Mouse (Mus musculus) hindbrain, embryonic 12.5 days (tissue): ENCODE measurements around the gene Chst10. TPM values are rescaled to one million over a fixed set of nuclear protein-coding genes. Genes with fewer than 3 reads are reported as not detected.

Experiments
- ATAC-seq: fragments of 200-750 bp; cut with Nextera tagmentation; 2 replicates; pipeline ENCODE4 v1.8.0; 2017; ENCODE audit warnings: moderate TSS enrichment; ENCODE audit not compliant: low FRiP score
- H3K27ac ChIP-seq: fragments of 300-500 bp; sonication (generic); 2 replicates; pipeline ENCODE4 v1.5.1; 2016; ENCODE audit warnings: mild to moderate bottlenecking
- H3K27me3 ChIP-seq: fragments of 300-500 bp; sonication (generic); 2 replicates; pipeline ENCODE4 v1.6.1; 2016; ENCODE audit warnings: mild to moderate bottlenecking
- H3K36me3 ChIP-seq: fragments of 300-500 bp; sonication (generic); 2 replicates; pipeline ENCODE4 v1.6.1; 2016; ENCODE audit warnings: mild to moderate bottlenecking
- H3K4me1 ChIP-seq: fragments of 300-500 bp; sonication (generic); 2 replicates; pipeline ENCODE4 v1.6.1; 2016
- H3K4me2 ChIP-seq: fragments of 300-500 bp; sonication (generic); replicated peaks from 2 replicates; pipeline ENCODE4 v1.6.1; 2016; ENCODE audit warnings: mild to moderate bottlenecking
- H3K4me3 ChIP-seq: fragments of 300-500 bp; sonication (generic); 2 replicates; pipeline ENCODE4 v1.5.1; 2016; ENCODE audit warnings: mild to moderate bottlenecking
- H3K9ac ChIP-seq: fragments of 300-500 bp; sonication (generic); 2 replicates; pipeline ENCODE4 v1.6.1; 2016; ENCODE audit warnings: mild to moderate bottlenecking, moderate library complexity
- H3K9me3 ChIP-seq: fragments of 300-500 bp; sonication (generic); replicated peaks from 2 replicates; pipeline ENCODE4 v1.6.1; 2016; ENCODE audit warnings: mild to moderate bottlenecking
- WGBS: fragments of 180-500 bp; shearing (Covaris S2); methylation state at CpG from one replicate; pipeline ENCODE4 v1.1.7; 2016; 5-methylcytosine and 5-hydroxymethylcytosine counted together
- polyA plus RNA-seq: library from polyadenylated mRNA; unstranded; fragments of >200 nt; fragmentation: Nextera tagmentation; extraction: Ambion mirVana; gene quantifications from 2 replicates; pipeline ENCODE4 v1.2.1, GENCODE M21; 2016

Chst10 gene
- polyA plus RNA-seq, 1 experiment from 2014 or later: 31.0 TPM

DNA sequence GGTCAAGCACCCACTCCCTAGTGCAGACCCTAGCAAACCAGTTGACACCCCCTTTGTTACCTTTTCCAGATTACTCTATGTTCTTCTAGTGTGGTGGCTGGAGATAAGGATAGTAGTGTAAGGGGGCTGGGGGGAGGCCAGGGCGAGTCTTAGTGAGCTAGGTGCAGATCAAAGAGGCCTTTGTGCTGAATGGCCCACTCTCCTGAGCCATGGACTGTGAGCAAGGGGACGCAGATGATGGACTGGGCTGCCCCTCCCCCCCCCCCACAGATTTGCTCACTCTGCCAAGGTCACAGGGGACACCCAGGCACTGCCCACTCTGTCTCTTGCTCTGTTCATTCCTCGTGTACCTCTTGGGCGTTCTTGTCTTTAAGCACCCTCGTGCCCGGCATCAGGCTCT lies 10.9 kb downstream of the Chst10 start:
- Histone ChIP-seq H3K4me3 (no peak overlapping the region), H3K4me1 (peaks cover 10% of the 10 kb centered on the region), H3K4me2 (no peak overlapping the region), H3K9me3 (no peaks in the 10 kb centered on the region), H3K36me3 (0 out of 2 replicates have a peak, but pooled peaks cover 27% of the 10 kb centered on the region), H3K27me3 (no peaks in the 10 kb centered on the region), H3K9ac (no peak overlapping the region), H3K27ac (no peak overlapping the region)
- WGBS: 57% methylated on average over 6 of the region's 6 CpGs
- ATAC-seq: 0 out of 2 replicates have a peak, but pooled peaks have one; percentile 19

DNA sequence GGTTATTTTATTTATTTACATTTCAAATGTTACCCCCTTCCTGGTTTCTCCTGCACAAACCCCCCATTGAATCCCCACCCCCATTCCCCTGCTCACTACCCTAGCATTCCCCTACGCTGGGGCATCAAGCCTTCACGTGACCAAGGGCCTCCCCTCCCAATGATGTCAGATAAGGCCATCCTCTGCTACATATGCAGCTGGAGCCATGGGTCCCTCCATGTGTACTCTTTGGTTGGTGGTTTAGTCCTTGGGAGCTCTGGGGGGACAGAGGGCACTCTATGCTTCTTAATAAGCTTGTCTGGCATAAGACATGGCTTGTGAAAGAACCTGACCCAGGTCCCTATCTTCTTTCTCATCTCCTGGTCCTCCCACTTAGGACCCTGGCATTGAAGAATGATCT lies 11.4 kb downstream of the Chst10 start:
- Histone ChIP-seq H3K9ac (no peak overlapping the region), H3K4me1 (peaks cover 10% of the 10 kb centered on the region), H3K27me3 (no peaks in the 10 kb centered on the region), H3K4me2 (no peak overlapping the region), H3K9me3 (no peaks in the 10 kb centered on the region), H3K36me3 (0 out of 2 replicates have a peak, but pooled peaks cover 27% of the 10 kb centered on the region), H3K4me3 (no peak overlapping the region), H3K27ac (no peak overlapping the region)
- 83% methylated on average over 2 of the region's 2 CpGs for WGBS
- ATAC-seq: no peak

DNA sequence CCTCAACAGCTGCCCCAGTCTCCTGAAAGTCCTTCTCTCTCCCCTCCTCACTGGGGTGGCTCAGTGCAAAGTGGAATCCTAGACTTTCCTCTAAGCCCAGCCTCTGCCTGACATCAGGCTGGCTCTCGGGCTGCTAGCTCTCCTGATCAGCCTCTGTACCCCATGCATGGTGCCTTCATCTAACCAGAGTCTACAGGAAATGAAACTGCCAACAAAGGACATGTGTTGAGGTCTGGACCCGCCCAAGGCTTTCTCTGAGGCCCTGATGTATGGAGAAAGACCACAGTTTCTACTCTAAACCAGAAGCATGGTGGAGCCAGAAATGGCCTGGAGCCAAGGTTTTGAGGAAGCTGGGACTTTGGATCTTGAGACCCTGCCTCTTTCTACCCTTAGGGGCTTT lies 12.0 kb downstream of the Chst10 start:
- WGBS: 72% methylated on average over 2 of the region's 2 CpGs
- Histone ChIP-seq H3K27ac (no peak overlapping the region), H3K27me3 (no peaks in the 10 kb centered on the region), H3K4me1 (peaks cover 10% of the 10 kb centered on the region), H3K9ac (no peak overlapping the region), H3K4me3 (no peak overlapping the region), H3K4me2 (no peak overlapping the region), H3K9me3 (no peaks in the 10 kb centered on the region), H3K36me3 (0 out of 2 replicates have a peak, but pooled peaks cover 26% of the 10 kb centered on the region)
- ATAC-seq: no peak

DNA sequence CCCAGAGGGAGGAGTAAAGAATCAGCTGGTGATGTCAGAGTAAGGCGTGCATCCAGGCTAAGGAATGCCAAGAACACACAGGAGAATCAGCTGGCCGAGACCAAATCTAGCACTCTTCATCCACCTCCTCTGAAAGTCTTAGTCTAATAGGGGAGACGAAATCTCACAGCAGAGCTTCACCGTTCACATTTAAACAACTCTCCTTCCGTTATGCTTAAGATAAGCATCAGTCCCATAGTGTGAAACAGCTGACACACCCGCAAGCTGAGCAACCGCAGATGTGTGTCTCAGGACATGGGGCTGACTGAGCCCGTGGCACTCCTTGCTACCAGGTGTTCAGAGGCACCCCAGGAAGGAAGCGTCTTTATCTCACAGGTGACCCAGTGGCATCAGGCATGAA lies 14.2 kb downstream of the Chst10 start:
- 0 out of 2 replicates have a peak, but pooled peaks cover 21% of the 10 kb centered on the region for H3K36me3 ChIP-seq
- no peak overlapping the region for H3K4me3 ChIP-seq
- no peak overlapping the region for H3K9ac ChIP-seq
- no peak overlapping the region for H3K4me2 ChIP-seq
- H3K27me3 ChIP-seq: no peaks in the 10 kb centered on the region
- peaks cover 10% of the 10 kb centered on the region for H3K4me1 ChIP-seq
- WGBS: 81% methylated on average over 9 of the region's 9 CpGs
- ATAC-seq: no peak
- H3K9me3 ChIP-seq: no peaks in the 10 kb centered on the region
- H3K27ac ChIP-seq: no peak overlapping the region

DNA sequence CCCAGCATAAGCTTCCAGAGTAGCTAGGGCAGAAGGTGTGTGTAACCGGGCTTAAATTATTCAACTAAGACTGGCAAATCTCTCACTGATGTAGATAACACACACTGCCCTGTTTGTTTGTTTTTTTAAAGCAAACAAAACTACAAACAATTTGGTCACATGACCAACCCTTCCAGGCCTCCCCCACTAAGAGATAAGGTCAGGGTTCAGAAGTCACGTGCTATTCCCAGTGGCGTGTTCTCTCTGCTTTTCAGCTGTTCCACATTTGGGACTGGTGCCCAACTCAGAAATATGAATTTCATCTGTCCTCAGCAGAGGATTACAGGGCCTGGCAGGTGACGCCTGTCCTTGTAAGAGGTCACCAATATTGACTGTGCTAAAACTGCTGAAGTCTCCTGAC lies 15.2 kb downstream of the Chst10 start:
- ATAC-seq: no peak
- Histone ChIP-seq H3K4me3 (no peak overlapping the region), H3K27ac (no peak overlapping the region), H3K9me3 (no peaks in the 10 kb centered on the region), H3K4me1 (peaks cover 10% of the 10 kb centered on the region), H3K4me2 (no peak overlapping the region), H3K9ac (no peak overlapping the region), H3K36me3 (0 out of 2 replicates have a peak, but pooled peaks cover 21% of the 10 kb centered on the region), H3K27me3 (no peaks in the 10 kb centered on the region)
- WGBS: 91% methylated on average over 4 of the region's 4 CpGs

DNA sequence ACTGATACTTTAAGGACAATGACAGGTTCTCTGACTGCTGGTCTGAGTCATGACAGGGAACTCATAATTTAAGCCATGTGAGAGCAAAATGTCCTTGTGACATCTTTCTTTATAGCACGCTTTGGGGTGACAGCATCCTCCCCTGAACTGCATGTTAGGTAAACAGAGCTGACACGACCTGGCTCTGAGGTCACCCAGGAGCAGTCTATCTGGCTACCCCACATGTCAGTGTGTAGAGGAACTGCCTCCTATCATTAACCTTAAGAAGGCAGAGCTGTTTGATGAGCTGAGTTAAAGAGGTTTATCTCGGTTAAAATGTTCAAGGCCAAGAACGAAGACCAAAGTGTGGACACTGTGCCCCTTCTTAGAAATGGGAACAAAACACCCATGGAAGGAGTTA lies 16.6 kb downstream of the Chst10 start:
- Histone ChIP-seq H3K9ac (no peak overlapping the region), H3K9me3 (no peaks in the 10 kb centered on the region), H3K36me3 (0 out of 2 replicates have a peak, but pooled peaks cover 21% of the 10 kb centered on the region), H3K27me3 (no peaks in the 10 kb centered on the region), H3K4me2 (no peak overlapping the region), H3K4me3 (no peak overlapping the region), H3K27ac (no peak overlapping the region), H3K4me1 (0 out of 2 replicates have a peak, but pooled peaks cover 2% of the 10 kb centered on the region)
- ATAC-seq: no peak
- WGBS: 75% methylated on average over 4 of the region's 4 CpGs

DNA sequence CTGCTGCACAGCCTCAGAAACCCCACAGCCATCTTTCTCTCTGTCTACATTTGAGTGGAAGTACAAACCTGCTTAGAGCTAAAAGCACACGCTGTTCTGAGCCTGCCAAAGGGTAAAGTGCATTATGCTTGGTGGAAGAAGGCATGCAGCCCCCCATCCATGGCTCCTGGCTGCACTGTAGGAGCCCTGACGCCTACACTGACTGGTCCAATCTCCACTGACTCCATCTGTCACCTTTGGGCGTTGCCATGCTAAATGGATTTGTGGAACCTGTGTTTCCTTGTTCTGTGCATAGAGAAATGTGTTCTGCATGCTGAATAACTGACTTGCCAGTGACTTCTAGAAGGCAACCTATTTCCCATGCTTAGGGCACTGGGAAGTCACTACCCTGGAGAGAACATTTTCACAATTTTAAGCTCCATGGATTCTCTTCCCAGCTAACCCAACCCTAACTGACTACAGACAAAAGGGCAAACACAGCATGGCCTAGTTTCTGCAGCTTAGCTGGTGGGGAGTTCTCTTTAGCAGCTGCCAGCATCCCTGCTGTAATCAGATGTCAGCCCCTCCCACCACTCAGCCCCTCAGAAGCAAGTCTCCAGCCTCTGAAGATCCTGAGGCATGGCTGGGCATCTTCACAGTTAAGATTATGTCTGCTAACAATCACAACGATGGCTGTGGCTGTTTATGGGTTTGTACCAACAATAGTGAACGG lies 21.1 kb downstream of the Chst10 start:
- H3K27me3 ChIP-seq: no peaks in the 10 kb centered on the region
- 57% methylated on average over 5 of the region's 5 CpGs for WGBS
- H3K27ac ChIP-seq: no peak overlapping the region
- H3K9me3 ChIP-seq: no peaks in the 10 kb centered on the region
- no peaks in the 10 kb centered on the region for H3K4me1 ChIP-seq
- no peak overlapping the region for H3K9ac ChIP-seq
- ATAC-seq: no peak
- H3K4me2 ChIP-seq: no peak overlapping the region
- H3K36me3 ChIP-seq: peaks cover 30% of the 10 kb centered on the region
- no peak overlapping the region for H3K4me3 ChIP-seq

DNA sequence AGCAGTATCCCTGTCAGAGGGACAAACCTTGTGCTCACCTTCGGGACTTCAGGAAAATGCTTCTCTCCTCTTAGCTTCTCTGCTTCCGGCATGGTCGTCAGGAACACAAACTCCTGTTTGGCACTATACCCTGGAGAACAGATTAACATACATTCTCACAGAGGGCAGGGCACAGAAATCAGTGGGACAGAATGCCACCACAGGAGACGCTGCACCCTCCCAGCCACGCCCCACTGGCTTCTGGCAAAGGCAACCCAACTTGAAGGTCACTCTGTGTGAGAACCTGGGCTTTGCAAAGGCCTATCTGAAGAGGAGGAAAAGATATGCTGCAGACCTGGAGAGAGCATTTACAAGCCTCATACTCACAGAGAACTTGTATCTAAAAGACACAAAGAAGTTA lies 24.1 kb downstream of the Chst10 start:
- no peaks in the 10 kb centered on the region for H3K9me3 ChIP-seq
- no peaks in the 10 kb centered on the region for H3K4me1 ChIP-seq
- no peak overlapping the region for H3K4me2 ChIP-seq
- no peak overlapping the region for H3K4me3 ChIP-seq
- no peaks in the 10 kb centered on the region for H3K27me3 ChIP-seq
- H3K36me3 ChIP-seq: peaks cover 45% of the 10 kb centered on the region
- no peak for ATAC-seq
- H3K27ac ChIP-seq: no peak overlapping the region
- 90% methylated on average over 5 of the region's 5 CpGs for WGBS
- no peak overlapping the region for H3K9ac ChIP-seq

DNA sequence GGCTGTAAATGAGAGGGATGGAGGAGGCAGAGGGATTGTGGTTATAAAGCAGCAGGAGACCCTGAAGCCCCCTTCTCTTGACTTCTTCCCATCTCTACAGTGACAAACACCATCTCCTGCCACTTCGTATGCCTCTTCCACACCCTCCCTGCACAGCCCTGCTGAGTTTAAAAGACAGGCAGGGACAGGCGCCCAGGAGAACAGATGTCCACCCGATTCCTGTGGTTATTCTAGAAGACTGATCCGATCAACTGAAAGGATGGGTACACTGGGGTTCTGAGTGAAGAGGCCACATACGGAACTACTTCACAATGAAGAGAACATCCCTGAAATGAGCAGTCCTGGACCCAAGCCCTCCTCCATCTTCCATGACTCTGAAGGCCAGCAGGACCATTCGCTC lies 26.1 kb downstream of the Chst10 start:
- Histone ChIP-seq H3K4me2 (no peak overlapping the region), H3K4me3 (no peak overlapping the region), H3K27ac (no peak overlapping the region), H3K4me1 (no peaks in the 10 kb centered on the region), H3K9me3 (no peaks in the 10 kb centered on the region), H3K36me3 (peaks cover 57% of the 10 kb centered on the region), H3K9ac (no peak overlapping the region), H3K27me3 (no peaks in the 10 kb centered on the region)
- ATAC-seq: no peak
- WGBS: 90% methylated on average over 6 of the region's 6 CpGs

DNA sequence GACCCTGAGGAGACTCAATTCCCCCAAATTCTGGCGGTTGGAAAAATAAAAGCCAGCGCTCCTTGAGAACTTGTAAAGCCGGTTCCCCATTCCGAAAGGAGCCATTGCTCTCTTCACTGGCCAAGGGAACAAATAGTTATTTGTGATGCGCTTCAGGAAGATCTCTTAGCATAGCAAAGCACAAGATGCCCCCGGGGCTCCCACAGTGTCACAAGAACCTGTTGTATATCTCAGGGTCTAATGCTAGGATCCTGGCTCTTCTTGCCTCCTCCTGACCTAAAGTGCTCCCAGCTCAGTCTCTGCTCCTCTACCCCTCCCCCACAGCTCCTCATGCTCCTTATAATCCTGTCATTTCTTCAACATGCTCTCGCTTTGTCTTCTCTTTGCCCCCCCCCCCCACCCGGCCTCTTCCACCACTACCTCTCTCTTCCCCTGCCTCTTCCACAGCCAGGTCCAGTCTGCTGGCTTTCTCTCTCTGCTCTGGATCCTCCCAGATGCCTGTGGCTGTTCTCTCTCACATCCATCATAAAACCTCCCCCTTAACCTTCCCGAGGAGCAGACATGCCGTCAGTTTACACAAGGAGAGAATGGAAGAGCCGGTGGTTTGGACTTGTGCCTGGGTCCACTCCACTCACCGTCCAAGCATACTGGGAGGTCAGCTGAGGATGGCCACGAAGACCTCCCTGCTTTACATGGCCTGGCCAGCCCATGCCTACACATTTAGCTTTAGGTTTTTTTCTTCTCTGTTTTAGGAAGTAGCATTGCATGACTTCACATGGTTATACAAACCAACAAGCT lies 28.4 kb downstream of the Chst10 start:
- no peak for ATAC-seq
- H3K36me3 ChIP-seq: peaks cover 65% of the 10 kb centered on the region

DNA sequence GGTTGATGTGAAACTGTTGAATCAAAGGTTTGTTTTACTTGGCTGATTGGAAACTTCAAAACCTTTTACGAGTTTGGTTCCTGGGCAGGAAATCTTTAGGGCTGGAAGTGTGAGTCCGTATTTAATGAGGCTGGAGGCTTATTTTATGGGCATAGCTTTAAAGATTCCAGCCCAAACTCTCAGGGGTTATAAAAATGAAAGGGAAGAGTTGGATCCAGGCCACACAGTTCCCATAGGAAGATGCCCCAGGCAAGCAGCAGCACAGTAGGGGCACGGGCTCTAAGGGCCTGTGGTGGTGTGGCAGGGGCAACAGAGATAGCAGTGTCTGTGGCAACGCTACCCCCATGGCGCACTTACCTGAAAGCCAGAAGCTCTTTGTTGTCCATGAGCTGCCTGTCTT lies 31.7 kb downstream of the Chst10 start:
- Histone ChIP-seq H3K9ac (no peak overlapping the region), H3K4me3 (no peak overlapping the region), H3K36me3 (peaks cover 42% of the 10 kb centered on the region), H3K4me2 (no peak overlapping the region), H3K4me1 (no peaks in the 10 kb centered on the region), H3K27ac (no peak overlapping the region), H3K9me3 (no peaks in the 10 kb centered on the region), H3K27me3 (no peaks in the 10 kb centered on the region)
- WGBS: 89% methylated on average over 5 of the region's 5 CpGs
- ATAC-seq: no peak

More for the DNA sequence above, 28.4 kb downstream of the Chst10 start:
- H3K27ac ChIP-seq: no peak overlapping the region
- no peak overlapping the region for H3K4me3 ChIP-seq
- H3K27me3 ChIP-seq: no peaks in the 10 kb centered on the region
- no peak overlapping the region for H3K4me2 ChIP-seq
- no peaks in the 10 kb centered on the region for H3K9me3 ChIP-seq
- WGBS: 56% methylated on average over 13 of the region's 13 CpGs
- H3K4me1 ChIP-seq: no peaks in the 10 kb centered on the region
- H3K9ac ChIP-seq: no peak overlapping the region

DNA sequence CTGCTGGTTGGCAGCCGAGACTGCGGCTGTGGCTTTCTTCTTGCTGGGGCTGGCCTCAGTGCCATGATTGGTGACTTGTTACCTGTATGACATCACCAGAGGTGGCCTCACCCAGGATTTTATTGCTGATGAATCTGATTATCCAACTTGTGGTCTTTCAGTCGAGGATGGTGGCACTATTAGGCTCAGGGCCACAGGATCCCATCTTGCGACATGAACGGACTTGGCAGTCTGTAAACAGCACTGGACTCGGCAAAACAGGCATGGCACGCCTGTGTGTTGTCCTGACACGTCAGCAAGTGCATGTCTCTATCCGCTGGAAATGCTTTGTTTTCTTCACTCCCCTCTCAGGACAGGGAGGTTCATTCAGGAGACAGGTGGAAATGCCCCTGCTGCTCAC lies 33.6 kb downstream of the Chst10 start:
- Histone ChIP-seq H3K4me3 (no peak overlapping the region), H3K27me3 (no peaks in the 10 kb centered on the region), H3K36me3 (peaks cover 29% of the 10 kb centered on the region), H3K27ac (no peak overlapping the region), H3K4me2 (no peak overlapping the region), H3K9me3 (no peaks in the 10 kb centered on the region), H3K4me1 (no peaks in the 10 kb centered on the region), H3K9ac (no peak overlapping the region)
- WGBS: 85% methylated on average over 9 of the region's 9 CpGs
- no peak for ATAC-seq
